ENCODE assay signal across 9 mouse cellular contexts in genomic region chr6:48594043-48594738, GRCm38 (mm10). TPM values are rescaled to one million over a fixed set of nuclear protein-coding genes. Genes with fewer than 3 reads are reported as not detected.
DNase-seq lines count a peak whose midpoint lies in the region; ATAC-seq and TF ChIP-seq lines count a peak whose summit lies in the region.
"Had no signal": no experiment of that assay in that cellular context is flagged by ENCODE, and none has a peak within 500 bp of the region (broad histone marks: within the 10 kb centered on the region; RNA-seq: fewer than 3 reads in every experiment).

No protein-coding gene starts in this region.

- H3K36me3 ChIP-seq in thymus, adult 2 months (ENCODE audit: control insufficient read depth, insufficient read depth, low read length): no peaks in the 10 kb centered on the region
- H3K36me3 ChIP-seq in liver, embryonic 13.5 days: peaks cover 37% of the 10 kb centered on the region

- TF ChIP-seq POLR2A in thymus, adult 2 months (IDR thresholded peaks at IDR 0.05; ENCODE audit: control insufficient read depth, extremely low read depth, insufficient read depth, low read length, poor library complexity): no peak; the same call in 1 of the 2 replicates
- TF ChIP-seq POLR2A in bone marrow, adult 2 months (IDR thresholded peaks at IDR 0.05; ENCODE audit: borderline replicate concordance, control insufficient read depth, low read depth, low read length): peak; percentile 1; the same call in 1 of the 2 replicates

- H3K4me3 ChIP-seq in thymus, adult 2 months (ENCODE audit: control insufficient read depth, insufficient read depth, low read length): peak overlapping the region; percentile 70
- H3K4me3 ChIP-seq in bone marrow, adult 2 months (replicated peaks; ENCODE audit: control insufficient read depth, low read depth, low read length): peak overlapping the region; percentile 86
- H3K4me3 ChIP-seq in liver, embryonic 13.5 days (replicated peaks): peak overlapping the region; percentile 69

- WGBS in thymus, adult 2 months: 1% methylated on average over 41 of the region's 41 CpGs
- whole genome bisulfite sequencing in bone marrow, adult 2 months: 1% methylated on average over 41 of the region's 41 CpGs
- 1% methylated on average over 27 of the region's 41 CpGs for WGBS in liver, embryonic 13.5 days (ENCODE audit: insufficient replicate concordance)

- no peak overlapping the region for H3K27ac ChIP-seq in thymus, adult 2 months (ENCODE audit: control insufficient read depth, insufficient read depth, low read length)
- peak overlapping the region; percentile 64 for H3K27ac ChIP-seq in bone marrow, adult 2 months (ENCODE audit: control insufficient read depth, insufficient read depth, low read depth, low read length, poor library complexity)
- H3K27ac ChIP-seq in liver, embryonic 13.5 days: peak overlapping the region; percentile 58

- H3K9ac ChIP-seq in liver, embryonic 13.5 days: peak overlapping the region; percentile 76

- DNase-seq in thymus, adult 2 months: no peak
- DNase-seq in thymus, postnatal 36 days: no peak
- DNase-seq in forelimb bud, embryonic 11.5 days (ENCODE audit: low read depth, low spot score): peak; percentile 68
- DNase-seq in liver, embryonic 13.5 days: no peak
- DNase-seq in neural tube, embryonic 10.5 days (ENCODE audit: extremely low spot score, low spot score): peak; percentile 75
- DNase-seq in ovary, postnatal 36 days (ENCODE audit: low spot score): no peak

- peaks cover 12% of the 10 kb centered on the region; the same call in 1 of the 2 replicates for H3K9me3 ChIP-seq in liver, embryonic 13.5 days (replicated peaks)

- no peaks in the 10 kb centered on the region for H3K27me3 ChIP-seq in thymus, adult 2 months (ENCODE audit: control insufficient read depth, insufficient read depth, low read length)
- no peaks in the 10 kb centered on the region for H3K27me3 ChIP-seq in liver, embryonic 13.5 days

- no peak for TF ChIP-seq CTCF in thymus, adult 2 months (IDR thresholded peaks at IDR 0.05; ENCODE audit: borderline replicate concordance, control insufficient read depth, extremely low read depth, insufficient read depth, low read length, poor library complexity)
- TF ChIP-seq CTCF in bone marrow, adult 2 months (IDR thresholded peaks at IDR 0.05; ENCODE audit: control insufficient read depth, insufficient read depth, low read length): no peak

- H3K4me1 ChIP-seq in thymus, adult 2 months (replicated peaks; ENCODE audit: control insufficient read depth, insufficient read depth, low read length): peaks cover 23% of the 10 kb centered on the region
- no peaks in the 10 kb centered on the region; the same call in none of the 2 replicates for H3K4me1 ChIP-seq in bone marrow, adult 2 months (ENCODE audit: control insufficient read depth, insufficient read depth, low read length)
- peaks cover 48% of the 10 kb centered on the region for H3K4me1 ChIP-seq in liver, embryonic 13.5 days (replicated peaks)

- peak; percentile 72 for ATAC-seq in inflammation-experienced regulatory T-cells, adult 6 months
- ATAC-seq in liver, embryonic 13.5 days (ENCODE audit: low read depth): peak; percentile 10

- H3K4me2 ChIP-seq in liver, embryonic 13.5 days: peak overlapping the region; percentile 79

RNA-seq across cellular contexts. Expression of gene Gm44965, which starts 0.5 kb away (rescaled TPM):
- not detected in 2 replicates for polyA plus RNA-seq in thymus, adult 2 months (2012; rRNA removed)
- not detected in 2 replicates for polyA plus RNA-seq in bone marrow, adult 2 months (2011; ENCODE audit: insufficient read depth, insufficient read length, low replicate concordance, missing spikeins)
- polyA plus RNA-seq in inflammation-experienced regulatory T-cells, adult 6 months (2017; shearing (Covaris generic)): 1 to 10 TPM in 1 of 3 experiments, not detected in 2; 2.7 TPM
- not detected in 2 replicates for polyA plus RNA-seq in liver, embryonic 13.5 days (2015; fragmentation: Nextera tagmentation; extraction: Ambion mirVana)
- polyA plus RNA-seq: large intestine, adult 2 months had no signal

RNA-seq across cellular contexts. Expression of gene Repin1, which starts 0.5 kb away (rescaled TPM):
- 35.3 and 40.2 TPM in 2 replicates for polyA plus RNA-seq in thymus, adult 2 months (2012; rRNA removed)
- 3.4 and 5.5 TPM in 2 replicates for polyA plus RNA-seq in bone marrow, adult 2 months (2011; ENCODE audit: insufficient read depth, insufficient read length, low replicate concordance, missing spikeins)
- polyA plus RNA-seq in inflammation-experienced regulatory T-cells, adult 6 months (2017; shearing (Covaris generic)): 1 to 10 TPM; 2.7 to 6.3 (median 2.9) TPM
- 8.1 and 10.4 TPM in 2 replicates for polyA plus RNA-seq in liver, embryonic 13.5 days (2015; fragmentation: Nextera tagmentation; extraction: Ambion mirVana)

RNA-seq across cellular contexts. Expression of gene Gm45021, which starts 4.8 kb away (rescaled TPM):
- not detected in 2 replicates for polyA plus RNA-seq in thymus, adult 2 months (2012; rRNA removed)
- polyA plus RNA-seq in bone marrow, adult 2 months (2011; ENCODE audit: insufficient read depth, insufficient read length, low replicate concordance, missing spikeins): not detected in 2 replicates
- polyA plus RNA-seq in inflammation-experienced regulatory T-cells, adult 6 months (2017; shearing (Covaris generic)): not detected
- not detected in 2 replicates for polyA plus RNA-seq in liver, embryonic 13.5 days (2015; fragmentation: Nextera tagmentation; extraction: Ambion mirVana)
- polyA plus RNA-seq: large intestine, adult 2 months had no signal

RNA-seq across cellular contexts. Expression of gene Zfp775, which starts 7.7 kb away (rescaled TPM):
- polyA plus RNA-seq in thymus, adult 2 months (2012; rRNA removed): 8.2 and 10.2 TPM in 2 replicates
- 0.40 and 1.1 TPM in 2 replicates for polyA plus RNA-seq in bone marrow, adult 2 months (2011; ENCODE audit: insufficient read depth, insufficient read length, low replicate concordance, missing spikeins)
- 1 to 10 TPM; 4.5 to 7.7 (median 7.3) TPM for polyA plus RNA-seq in inflammation-experienced regulatory T-cells, adult 6 months (2017; shearing (Covaris generic))
- 1.9 and 2.0 TPM in 2 replicates for polyA plus RNA-seq in liver, embryonic 13.5 days (2015; fragmentation: Nextera tagmentation; extraction: Ambion mirVana)

RNA-seq across cellular contexts. Expression of gene Rarres2, which starts 21.6 kb away (rescaled TPM):
- 17.5 and 28.8 TPM in 2 replicates for polyA plus RNA-seq in thymus, adult 2 months (2012; rRNA removed)
- 6.9 and 9.2 TPM in 2 replicates for polyA plus RNA-seq in bone marrow, adult 2 months (2011; ENCODE audit: insufficient read depth, insufficient read length, low replicate concordance, missing spikeins)
- polyA plus RNA-seq in inflammation-experienced regulatory T-cells, adult 6 months (2017; shearing (Covaris generic)): under 1 TPM in 1 of 3 experiments, not detected in 2; 0.35 TPM
- polyA plus RNA-seq in liver, embryonic 13.5 days (2015; fragmentation: Nextera tagmentation; extraction: Ambion mirVana): 8.4 and 10.0 TPM in 2 replicates

Comparison
In these comparisons a context has a peak if more than half of its experiments do, and no peak if none do; other contexts are left out.
1. DNase-seq: peak in forelimb bud, embryonic 11.5 days (single experiment) and neural tube, embryonic 10.5 days (single experiment); none in thymus, adult 2 months (single experiment), thymus, postnatal 36 days (0 of 2), liver, embryonic 13.5 days (single experiment) and ovary, postnatal 36 days (single experiment).
2. Peak in every context shown above with its lines, with median percentiles within 50 percentile points of each other: H3K4me3 ChIP-seq.